Mouse (Mus musculus) lung, postnatal 10 days (tissue): Measurements from ENCODE around the gene Fmo1.

Experiments
- DNase-seq: peaks from one replicate; pipeline ENCODE4 v3.0.0; 2021

Fmo1 gene

GRCm38 (mm10) chr1:162866280-162866681 is at the start of gene Fmo1:
Gene Fmo1 (minus strand): TSS chr1:162866610.
- peak; percentile 48 for DNase-seq

GRCm38 (mm10) chr1:162914932-162915556 is 48.6 kb upstream of the Fmo1 start:
- DNase-seq, result no peak

GRCm38 (mm10) chr1:162912085-162912484 is 45.7 kb upstream of the Fmo1 start:
- peak; percentile 22 for DNase-seq

- no peak for DNase-seq
These were observed 35.5 kb upstream of the Fmo1 start for GRCm38 (mm10) chr1:162901879-162902278.

- DNase-seq, result peak; percentile 57
These were observed 31.7 kb upstream of the Fmo1 start, which contains the start of gene Fmo2 for GRCm38 (mm10) chr1:162897838-162898811. Gene Fmo2 (minus strand): TSS chr1:162898726.

GRCm38 (mm10) chr1:162895900-162896299 is 29.5 kb upstream of the Fmo1 start:
- DNase-seq, result peak; percentile 87

GRCm38 (mm10) chr1:162893014-162893413 is 26.6 kb upstream of the Fmo1 start:
- DNase-seq, result no peak

- DNase-seq, result peak; percentile 72
These were observed 25.6 kb upstream of the Fmo1 start for GRCm38 (mm10) chr1:162891980-162892451.

- no peak for DNase-seq
These were observed 22.2 kb upstream of the Fmo1 start for GRCm38 (mm10) chr1:162888646-162889045.

- DNase-seq, result no peak
These were observed 21.2 kb upstream of the Fmo1 start for GRCm38 (mm10) chr1:162887644-162888043.

GRCm38 (mm10) chr1:162886138-162886816 is 19.9 kb upstream of the Fmo1 start:
- no peak for DNase-seq

GRCm38 (mm10) chr1:162882681-162883080 is 16.3 kb upstream of the Fmo1 start:
- DNase-seq, result no peak

GRCm38 (mm10) chr1:162879595-162880369 is 13.4 kb upstream of the Fmo1 start:
- peak; percentile 84 for DNase-seq

- peak; percentile 55 for DNase-seq
These were observed 8.7 kb upstream of the Fmo1 start for GRCm38 (mm10) chr1:162875091-162875490.

GRCm38 (mm10) chr1:162871701-162872311 is 5.4 kb upstream of the Fmo1 start:
- peak; percentile 58 for DNase-seq

- no peak for DNase-seq
These were observed 4.6 kb upstream of the Fmo1 start for GRCm38 (mm10) chr1:162870978-162871377.

- no peak for DNase-seq
These were observed 986 bp upstream of the Fmo1 start for GRCm38 (mm10) chr1:162867396-162867795.

- no peak for DNase-seq
These were observed 948 bp downstream of the Fmo1 start for GRCm38 (mm10) chr1:162865493-162865830.

- no peak for DNase-seq
These were observed 1.5 kb downstream of the Fmo1 start for GRCm38 (mm10) chr1:162864816-162865492.

GRCm38 (mm10) chr1:162864279-162864678 is 2.1 kb downstream of the Fmo1 start:
- no peak for DNase-seq

GRCm38 (mm10) chr1:162863579-162863978 is 2.8 kb downstream of the Fmo1 start:
- DNase-seq, result no peak
